Mouse (Mus musculus) fat pad, adult 2 months (tissue): ENCODE measurements at regions not wholly inside any gene's neighbourhood (a gene's known extent, or its start where the extent isn't known, plus 50 kb on each side); places are given as distances from the start of the nearest gene placed in this dataset.
A peak's percentile ranks its signal among the peaks of the same experiment; 100 is the strongest.

Experiments
- DNase-seq: peaks from one replicate; pipeline ENCODE4 v3.0.0-alpha.2; 2011; ENCODE audit warnings: low read depth, low spot score; ENCODE audit errors: extremely low read depth

GRCm38 (mm10) chr7:70300516-70300915 is 66.0 kb downstream of the Nr2f2 start:
- DNase-seq = peak; percentile 91

GRCm38 (mm10) chr7:70291431-70291830 is 75.1 kb downstream of the Nr2f2 start:
- DNase-seq = no peak

DNA sequence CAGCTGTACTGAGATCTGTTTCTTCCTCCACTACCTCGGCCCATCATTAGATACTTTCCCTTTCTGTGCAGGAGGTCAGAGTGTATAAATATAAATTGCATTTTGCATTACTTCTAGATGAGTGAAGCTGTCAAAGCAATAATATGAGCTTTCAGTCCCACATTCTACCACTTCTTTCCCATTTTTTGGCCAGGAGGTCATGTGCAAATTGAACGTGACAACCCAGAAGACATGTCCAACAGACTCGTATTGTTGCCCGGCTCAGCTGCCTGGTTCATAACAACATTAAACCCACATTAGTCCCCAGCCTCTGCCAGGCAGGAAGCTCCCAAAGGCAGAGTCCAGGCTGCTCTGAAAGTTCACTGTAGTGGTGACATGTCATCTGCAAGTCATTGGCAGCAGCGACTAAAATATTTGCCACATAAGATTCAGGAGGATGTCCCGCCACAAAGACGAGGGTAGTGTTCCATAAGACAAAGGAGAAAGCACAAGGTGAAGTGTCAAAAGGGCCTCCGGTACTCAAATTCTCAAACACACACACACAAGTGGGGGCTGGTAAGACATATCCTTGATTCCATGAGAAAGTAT is 75.7 kb downstream of the Nr2f2 start:
- DNase-seq = no peak

DNA sequence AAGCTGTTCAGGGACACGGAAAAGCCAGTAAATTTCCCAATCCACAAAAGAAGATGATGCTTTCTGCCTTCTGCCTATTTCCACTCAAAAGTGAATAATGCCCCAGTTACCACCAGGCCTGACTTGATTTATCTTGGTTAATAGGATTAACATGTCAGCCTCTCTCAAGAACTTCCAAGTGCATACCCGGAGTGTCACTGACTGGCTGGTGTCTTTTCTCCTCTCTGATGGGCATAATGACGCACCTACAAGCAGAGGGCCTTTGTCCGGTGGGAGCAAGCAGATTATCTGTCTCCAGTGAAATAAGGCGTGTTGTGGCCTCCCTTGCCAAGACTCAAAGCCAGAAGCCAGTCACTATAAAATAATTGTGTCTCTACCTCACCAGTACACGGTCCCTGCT is 76.3 kb downstream of the Nr2f2 start:
- no peak for DNase-seq

DNA sequence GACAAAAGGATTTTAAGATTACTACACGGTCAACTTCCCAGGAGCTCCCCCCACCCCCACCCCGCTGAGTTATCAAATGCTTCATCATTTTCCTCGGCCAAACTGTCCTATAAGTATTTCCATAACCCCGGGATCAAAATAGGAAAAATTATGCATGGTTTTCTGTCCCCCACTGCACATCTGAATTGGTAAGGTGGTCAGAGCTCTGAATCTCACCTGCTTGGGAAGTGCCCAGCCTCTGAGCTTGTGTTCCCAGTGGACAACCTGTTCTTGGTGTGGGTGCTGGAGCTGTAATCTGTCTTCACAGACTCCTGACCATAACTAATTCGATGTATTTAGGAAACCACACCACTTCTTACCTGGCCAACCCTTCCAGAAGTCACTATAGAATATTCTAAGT is 77.9 kb downstream of the Nr2f2 start:
- DNase-seq = no peak

- DNase-seq = no peak
Measured at GRCm38 (mm10) chr7:70287891-70288421, 78.6 kb downstream of the Nr2f2 start.

DNA sequence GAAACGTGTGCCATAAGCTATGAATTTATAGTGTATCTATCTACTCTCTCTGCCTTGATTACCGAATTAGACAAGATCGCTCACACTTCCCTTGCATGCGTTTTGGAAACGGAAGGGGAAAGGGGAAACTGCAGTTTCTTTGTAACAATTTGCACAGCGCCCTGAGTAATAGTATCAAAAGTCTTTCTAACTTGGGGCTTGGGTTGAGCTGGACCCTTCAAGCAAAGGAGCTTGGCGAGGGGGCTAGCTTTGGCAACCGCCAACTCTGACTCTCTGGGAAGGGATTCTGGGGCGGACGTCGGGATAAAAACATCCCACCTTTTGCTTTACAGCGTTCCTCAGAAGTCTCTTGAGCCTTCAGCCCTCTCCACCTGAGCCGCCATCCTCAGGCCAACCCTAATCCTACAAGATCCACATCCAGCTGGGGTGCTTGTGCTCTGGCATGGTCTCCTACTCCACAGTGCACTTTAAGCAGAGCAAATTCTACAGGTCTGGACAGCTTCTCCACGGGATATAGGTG is 79.6 kb downstream of the Nr2f2 start:
- no peak for DNase-seq

DNA sequence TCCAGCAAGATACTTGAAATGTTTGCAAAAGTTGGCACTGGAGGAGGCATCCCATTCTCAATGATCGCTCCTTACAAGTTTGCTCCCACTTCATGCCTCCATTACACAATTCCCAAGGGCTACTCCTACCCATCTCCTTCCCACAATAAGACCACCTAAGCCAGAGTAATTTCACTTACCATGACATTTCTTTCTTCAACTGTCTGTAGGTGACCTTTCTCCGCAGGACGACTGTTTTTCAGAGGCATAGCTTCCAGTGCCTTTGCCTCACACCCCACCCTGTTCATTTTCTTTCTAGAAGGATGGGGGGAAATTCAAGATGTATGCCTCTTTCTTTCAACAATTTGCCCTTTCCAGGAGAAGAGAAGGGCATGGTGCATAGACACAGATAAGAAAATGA is 81.2 kb downstream of the Nr2f2 start:
- DNase-seq = no peak

GRCm38 (mm10) chr7:70283836-70284235 is 82.7 kb downstream of the Nr2f2 start:
- no peak for DNase-seq

DNA sequence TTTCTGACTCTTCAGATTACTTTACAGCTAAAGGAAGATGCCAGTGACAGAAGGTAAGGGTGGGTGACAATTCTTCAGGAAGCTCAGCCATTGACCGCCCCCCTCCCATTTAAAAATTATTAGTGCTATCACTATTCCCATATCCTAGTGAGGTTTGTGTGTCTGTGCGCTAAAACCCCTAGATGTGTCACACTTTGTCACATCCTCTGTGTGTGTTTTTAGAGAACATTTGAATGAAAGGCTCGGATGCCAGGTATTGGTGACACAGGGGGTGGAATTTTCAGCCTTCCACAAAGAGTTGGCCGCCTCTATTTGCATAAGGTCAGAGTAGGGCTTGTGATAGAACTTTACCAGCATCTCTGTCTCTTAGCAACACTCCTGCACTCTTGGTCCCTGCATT is 83.4 kb downstream of the Nr2f2 start:
- no peak for DNase-seq

DNA sequence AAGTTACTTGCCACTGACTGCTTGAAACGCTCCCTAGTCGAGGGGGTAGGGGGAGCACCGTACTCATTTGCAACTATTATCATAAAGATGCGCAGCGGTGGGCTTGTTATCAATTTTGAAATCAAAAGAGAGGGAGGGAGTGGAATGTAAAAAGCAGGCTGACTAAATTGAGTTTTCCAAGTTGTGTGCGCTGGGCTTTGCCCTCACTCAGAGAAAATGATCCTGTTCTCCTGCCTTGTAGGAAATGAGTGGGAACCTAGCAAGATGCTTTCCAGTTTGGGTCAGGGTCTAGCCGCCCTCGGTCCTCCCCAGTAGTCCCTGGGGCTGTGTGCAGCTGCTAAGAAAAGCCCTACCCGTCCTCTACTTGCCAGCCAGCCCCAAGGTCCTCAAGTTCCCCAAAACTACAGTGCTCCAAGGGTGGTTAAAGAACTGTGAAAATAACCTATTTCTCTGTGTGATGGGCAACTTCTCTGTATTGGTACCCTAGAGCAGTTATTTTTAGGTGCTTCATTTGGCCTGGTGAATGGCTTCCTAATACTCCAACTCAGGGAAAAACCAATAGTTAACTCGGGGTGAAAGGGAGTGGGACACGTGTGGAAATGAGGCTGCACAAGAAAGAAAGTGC is 84.5 kb downstream of the Nr2f2 start:
- no peak for DNase-seq

DNA sequence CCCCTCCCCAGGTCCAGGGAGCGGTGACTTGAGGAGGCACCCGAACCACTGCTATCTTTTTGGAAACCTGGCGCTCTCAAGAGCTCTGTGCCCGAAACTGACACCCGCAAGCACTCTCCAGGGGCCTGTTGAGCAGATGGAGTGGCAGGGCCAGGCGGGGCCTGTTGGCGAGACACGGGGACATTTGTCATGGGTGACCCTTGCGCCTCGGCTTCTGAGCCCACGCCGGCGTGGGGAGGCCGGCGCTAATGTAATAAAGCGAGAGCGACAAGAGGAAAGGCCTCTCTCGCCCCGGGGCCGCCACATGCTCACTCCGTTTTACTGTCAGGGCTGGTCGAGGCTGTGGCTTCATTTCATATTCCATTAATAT is 85.2 kb downstream of the Nr2f2 start:
- no peak for DNase-seq

- no peak for DNase-seq
Measured at GRCm38 (mm10) chr7:70280643-70281380, 85.7 kb downstream of the Nr2f2 start.

DNA sequence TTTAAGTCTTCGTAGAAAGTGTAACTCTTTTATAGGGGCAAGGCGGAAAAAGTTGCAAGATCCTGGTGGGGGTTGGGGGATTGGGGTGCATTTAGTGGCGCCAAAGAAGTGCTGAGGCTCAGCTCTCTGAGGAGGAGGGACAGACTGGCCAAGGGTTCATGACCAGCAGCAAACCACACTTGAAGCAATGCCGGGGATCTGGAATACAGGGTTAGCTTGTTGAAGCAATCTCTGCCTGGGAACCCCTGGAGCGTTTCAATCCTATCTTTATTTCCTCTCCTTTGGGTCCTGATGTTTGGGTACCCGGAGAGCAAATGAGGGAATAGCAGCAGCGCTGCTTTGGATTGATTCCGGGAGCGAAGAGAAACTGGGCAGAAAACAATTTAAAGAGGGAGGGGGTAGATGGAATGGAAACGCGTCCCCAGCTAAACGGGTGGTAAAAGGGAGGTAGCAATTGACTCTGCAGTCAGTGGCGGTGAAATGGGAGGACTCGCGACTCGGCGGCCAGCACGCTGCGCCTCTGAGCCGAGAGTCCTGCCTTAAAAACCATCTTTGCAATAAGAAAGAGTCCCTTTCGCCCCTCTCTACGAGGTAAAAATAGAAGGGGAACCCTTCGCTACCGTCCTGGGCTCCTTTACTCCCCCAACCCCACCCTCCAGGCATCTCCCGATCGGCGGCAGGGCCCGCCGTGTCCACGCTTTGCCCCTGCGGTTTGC is 86.5 kb downstream of the Nr2f2 start:
- no peak for DNase-seq

DNA sequence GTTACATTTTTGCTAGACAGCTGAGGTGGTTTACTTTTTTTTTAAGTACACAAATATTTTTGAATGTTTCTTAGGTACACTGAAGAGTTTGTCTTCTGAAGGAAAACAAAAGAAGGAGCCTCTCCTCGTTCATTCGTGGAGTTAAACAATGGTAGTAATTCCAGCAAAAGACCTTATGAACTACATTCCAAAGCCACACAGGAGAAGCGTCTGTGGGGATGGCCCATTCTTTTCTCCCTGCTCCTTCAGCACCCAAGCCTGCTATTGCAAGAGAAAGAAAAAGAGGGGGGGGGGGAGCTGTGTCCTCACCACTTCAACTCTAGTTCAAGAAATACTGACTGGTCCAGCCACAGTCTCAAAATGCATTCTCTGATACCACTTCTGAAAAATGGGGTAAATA is 87.4 kb downstream of the Nr2f2 start:
- no peak for DNase-seq

GRCm38 (mm10) chr7:70276078-70276477 is 90.5 kb downstream of the Nr2f2 start:
- DNase-seq = no peak

DNA sequence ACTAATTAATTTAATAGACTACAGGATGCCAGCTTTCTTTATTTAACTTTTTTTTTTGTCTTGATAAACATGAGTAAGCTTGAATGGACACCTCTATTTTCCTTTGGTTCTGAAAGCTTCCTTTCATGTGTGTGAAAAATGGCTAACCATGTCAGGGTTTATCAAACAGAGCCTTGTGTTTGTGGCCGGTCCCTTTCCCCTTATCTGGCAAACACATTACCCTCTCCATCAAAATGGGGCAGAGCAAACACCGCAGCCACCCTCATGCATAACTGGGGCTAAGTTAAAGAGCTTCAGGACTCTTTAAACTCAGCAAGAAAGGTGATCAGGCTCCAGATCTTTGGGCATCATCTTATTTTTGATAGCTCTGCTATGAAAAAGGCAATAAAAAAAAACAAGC is 92.2 kb downstream of the Nr2f2 start:
- DNase-seq = no peak

DNA sequence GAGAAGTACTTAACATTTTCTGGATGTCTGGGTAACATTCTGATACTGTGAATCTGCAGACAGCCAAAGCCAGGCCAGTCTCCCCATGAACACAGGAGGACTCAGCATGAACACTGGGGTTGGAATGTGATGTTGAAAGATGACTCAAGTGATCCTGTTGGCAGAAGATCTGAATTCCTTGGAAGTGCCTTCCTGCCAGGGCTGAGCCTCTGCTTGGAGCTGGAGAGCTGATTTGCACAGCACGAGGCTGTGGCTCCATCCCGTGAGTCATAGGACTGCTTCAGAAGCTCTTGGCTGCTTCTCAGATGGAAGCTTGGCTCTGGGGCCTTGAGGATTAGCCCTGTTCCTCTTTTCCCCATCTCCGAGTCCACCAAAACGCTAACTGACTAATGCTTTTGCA is 99.5 kb downstream of the Nr2f2 start:
- DNase-seq = peak; percentile 10

DNA sequence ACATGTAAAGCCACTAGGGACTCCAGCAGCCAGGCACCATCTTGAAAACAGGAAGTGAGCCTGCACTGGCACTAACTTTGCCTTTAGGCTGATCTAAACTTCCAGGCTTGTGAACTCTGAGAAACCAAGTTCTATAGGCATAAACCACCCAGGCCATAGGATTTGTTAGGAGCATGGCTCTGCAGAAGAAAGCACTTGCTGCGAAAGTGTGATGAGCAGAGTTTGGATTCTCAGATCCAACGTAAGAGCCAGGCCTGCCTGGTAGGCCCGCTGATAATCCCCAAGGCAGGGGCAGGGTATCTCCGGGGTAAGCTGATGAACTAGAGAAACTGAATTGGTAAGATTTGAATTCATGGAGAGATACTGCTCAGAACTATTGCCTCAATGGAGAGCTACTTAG is 109.7 kb downstream of the Nr2f2 start:
- DNase-seq = no peak

GRCm38 (mm10) chr7:70255072-70255471 is 111.5 kb downstream of the Nr2f2 start:
- DNase-seq = no peak

DNA sequence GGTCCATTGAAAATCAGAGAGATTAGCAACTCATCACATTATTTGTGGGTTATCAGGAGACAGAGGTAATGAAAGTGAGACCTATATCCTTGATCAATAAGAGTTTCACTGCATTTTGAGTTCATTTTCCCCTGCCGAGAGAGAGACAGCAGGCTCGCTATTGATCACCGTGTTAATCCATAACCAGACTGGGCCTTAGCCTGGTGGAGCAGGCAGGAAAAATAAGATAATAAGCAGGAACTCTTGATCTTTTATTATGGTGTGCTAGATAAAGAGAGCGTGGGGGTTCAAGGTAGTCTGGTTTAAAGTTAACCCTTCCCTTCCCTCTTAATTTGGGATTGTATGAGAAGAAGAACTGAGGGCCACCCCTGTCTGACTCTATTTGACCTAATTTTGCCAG is 113.3 kb downstream of the Nr2f2 start:
- no peak for DNase-seq
